7 mouse cellular contexts compared by ENCODE assay signal in genomic region chr11:55461019-55461645, GRCm38 (mm10). TPM values are rescaled to one million over a fixed set of nuclear protein-coding genes. Genes with fewer than 3 reads are reported as not detected.
DNase-seq lines count a peak whose midpoint lies in the region; ATAC-seq lines count a peak whose summit lies in the region.

Gene Atox1 (minus strand): TSS chr11:55461239.

- H3K9me3 ChIP-seq in intestine, embryonic 16.5 days (ENCODE audit: control insufficient read depth, low read length), result no peaks in the 10 kb centered on the region
- no peaks in the 10 kb centered on the region for H3K9me3 ChIP-seq in midbrain, embryonic 11.5 days (ENCODE audit: control insufficient read depth, low read length)

- peak; percentile 97 for ATAC-seq in intestine, embryonic 16.5 days
- peak; percentile 99 for ATAC-seq in midbrain, embryonic 11.5 days (ENCODE audit: low FRiP score)

- H3K27me3 ChIP-seq in intestine, embryonic 16.5 days (replicated peaks; ENCODE audit: control insufficient read depth, insufficient read depth, low read length), result no peaks in the 10 kb centered on the region
- H3K27me3 ChIP-seq in midbrain, embryonic 11.5 days (ENCODE audit: control insufficient read depth, insufficient read depth, low read length), result no peaks in the 10 kb centered on the region

- intact Hi-C loops in left cerebral cortex, postnatal 36 days (cut with DNase I), result no loop called here

- no peaks in the 10 kb centered on the region for H3K36me3 ChIP-seq in intestine, embryonic 16.5 days (ENCODE audit: control insufficient read depth, insufficient read depth, low read length)
- H3K36me3 ChIP-seq in midbrain, embryonic 11.5 days (ENCODE audit: control insufficient read depth, insufficient read depth, low read length), result no peaks in the 10 kb centered on the region

- peak within 1 kb of the TSS; percentile 79 for H3K4me3 ChIP-seq in intestine, embryonic 16.5 days (ENCODE audit: low read length)
- H3K4me3 ChIP-seq in midbrain, embryonic 11.5 days (ENCODE audit: low read depth, low read length), result peak within 1 kb of the TSS; percentile 61

- peak within 1 kb of the TSS; percentile 84 for H3K4me2 ChIP-seq in intestine, embryonic 16.5 days (ENCODE audit: low read depth, low read length)
- peak within 1 kb of the TSS; percentile 91 for H3K4me2 ChIP-seq in midbrain, embryonic 11.5 days

- peaks cover 13% of the 10 kb centered on the region for H3K4me1 ChIP-seq in intestine, embryonic 16.5 days (ENCODE audit: control insufficient read depth, insufficient read depth, low read length)
- peaks cover 6% of the 10 kb centered on the region; the same call in 1 of the 2 replicates for H3K4me1 ChIP-seq in midbrain, embryonic 11.5 days (ENCODE audit: control insufficient read depth, insufficient read depth, low read length)

- H3K9ac ChIP-seq in intestine, embryonic 16.5 days (ENCODE audit: low read depth, low read length), result peak within 1 kb of the TSS; percentile 80
- peak within 1 kb of the TSS; percentile 65 for H3K9ac ChIP-seq in midbrain, embryonic 11.5 days (ENCODE audit: low read length)

- peak; percentile 97 for DNase-seq in adrenal gland, adult 8-10 months
- DNase-seq in embryo, embryonic 9.5 days (ENCODE audit: extremely low spot score), result peak; percentile 95
- peak; percentile 83 to 92 for DNase-seq in gastrocnemius, postnatal 4 days (ENCODE audit: low spot score in 2 of 2)
- peak; percentile 92 to 94 for DNase-seq in left cerebral cortex, postnatal 36 days (ENCODE audit: low spot score in 2 of 2)
- peak; percentile 99 for DNase-seq in midbrain, embryonic 11.5 days (ENCODE audit: low spot score, missing footprints)
- DNase-seq in skeletal muscle tissue, adult 2 months (ENCODE audit: low read depth, low spot score), result peak; percentile 98

- peak within 1 kb of the TSS; percentile 91 for H3K27ac ChIP-seq in intestine, embryonic 16.5 days (ENCODE audit: low read length)
- H3K27ac ChIP-seq in midbrain, embryonic 11.5 days (ENCODE audit: low read depth, low read length), result peak within 1 kb of the TSS; percentile 57; the same call in 1 of the 2 replicates

- WGBS in intestine, embryonic 16.5 days, result under 1% methylated on average over 36 of the region's 36 CpGs
- WGBS in midbrain, embryonic 11.5 days, result 1% methylated on average over 32 of the region's 36 CpGs

RNA-seq across cellular contexts. Expression of gene Atox1, which starts in this region (rescaled TPM):
- 100 to 1,000 TPM; 171 to 396 (median 303) TPM for total RNA-seq in adrenal gland, adult 8-10 months (2022)
- total RNA-seq in gastrocnemius, postnatal 4 days (2021), result 10 to 100 TPM; 87.6 to 95.6 TPM
- 408 and 413 TPM in 2 replicates for polyA plus RNA-seq in intestine, embryonic 16.5 days (2015; fragmentation: Nextera tagmentation; extraction: Ambion mirVana)
- total RNA-seq in left cerebral cortex, postnatal 36 days (2021), result 100 to 1,000 TPM in 1 of 2 experiments, 10 to 100 TPM in 1; 88.1 to 111 TPM
- polyA plus RNA-seq in midbrain, embryonic 11.5 days (2014; fragmentation: Nextera tagmentation; extraction: Ambion mirVana), result 217 and 224 TPM in 2 replicates

Comparison
In these comparisons a context has a peak if more than half of its experiments do, and no peak if none do; other contexts are left out.
1. Peak in every context shown above with its lines: DNase-seq, ATAC-seq, H3K4me3 ChIP-seq and H3K27ac ChIP-seq.